Mouse (Mus musculus): ENCODE results near the gene Edc4. TPM values are rescaled to one million over a fixed set of nuclear protein-coding genes. Genes with fewer than 3 reads are reported as not detected.
A peak's percentile ranks its signal among the peaks of the same experiment; 100 is the strongest.

Edc4 gene
- polyA plus RNA-seq, 1 experiment from 2014 or later: 43.9 TPM

GRCm38 (mm10) chr8:105854303-105854702 is 26.4 kb upstream of the Edc4 start:
- peak overlapping the region; percentile 92 for H3K9ac ChIP-seq
- H3K4me1 ChIP-seq (replicated peaks): peaks cover 39% of the 10 kb centered on the region
- peak overlapping the region; percentile 97 for H3K4me2 ChIP-seq
- H3K9me3 ChIP-seq (replicated peaks): no peaks in the 10 kb centered on the region
- peak overlapping the region; percentile 81; the same call in 1 of the 2 replicates for H3K27ac ChIP-seq (ENCODE audit: poor library complexity, severe bottlenecking)
- H3K27me3 ChIP-seq (replicated peaks): no peaks in the 10 kb centered on the region
- 21% methylated on average over 8 of the region's 8 CpGs for WGBS
- ATAC-seq (ENCODE audit: insufficient number of reproducible peaks, low FRiP score): no peak
- peaks cover 19% of the 10 kb centered on the region for H3K36me3 ChIP-seq
- H3K4me3 ChIP-seq: peak overlapping the region; percentile 84

- H3K4me1 ChIP-seq (replicated peaks): peaks cover 39% of the 10 kb centered on the region
- H3K36me3 ChIP-seq: peaks cover 14% of the 10 kb centered on the region; the same call in 1 of the 2 replicates
- peak; percentile 92 for ATAC-seq (ENCODE audit: insufficient number of reproducible peaks, low FRiP score)
- H3K4me2 ChIP-seq: peak within 1 kb of the TSS; percentile 97
- H3K27me3 ChIP-seq (replicated peaks): no peaks in the 10 kb centered on the region
- H3K9ac ChIP-seq: peak within 1 kb of the TSS; percentile 92
- no peaks in the 10 kb centered on the region for H3K9me3 ChIP-seq (replicated peaks)
- peak within 1 kb of the TSS; percentile 84 for H3K4me3 ChIP-seq
- H3K27ac ChIP-seq (ENCODE audit: poor library complexity, severe bottlenecking): peak within 1 kb of the TSS; percentile 81
- WGBS: under 1% methylated on average over 43 of the region's 43 CpGs
Measured at GRCm38 (mm10) chr8:105854715-105855216, 25.9 kb upstream of the Edc4 start, which contains the start of gene Thap11. Thap11 (plus strand) TSS chr8:105855132.

GRCm38 (mm10) chr8:105855248-105856167 is 25.2 kb upstream of the Edc4 start:
- H3K27me3 ChIP-seq (replicated peaks): no peaks in the 10 kb centered on the region
- H3K9ac ChIP-seq: peak overlapping the region; percentile 92
- peak; percentile 53 for ATAC-seq (ENCODE audit: insufficient number of reproducible peaks, low FRiP score)
- no peaks in the 10 kb centered on the region for H3K9me3 ChIP-seq (replicated peaks)
- H3K4me3 ChIP-seq: peak overlapping the region; percentile 84
- peaks cover 12% of the 10 kb centered on the region; the same call in 1 of the 2 replicates for H3K36me3 ChIP-seq
- H3K27ac ChIP-seq (ENCODE audit: poor library complexity, severe bottlenecking): peak overlapping the region; percentile 81
- peak overlapping the region; percentile 97 for H3K4me2 ChIP-seq
- H3K4me1 ChIP-seq (replicated peaks): peaks cover 38% of the 10 kb centered on the region
- under 1% methylated on average over 71 of the region's 71 CpGs for WGBS

GRCm38 (mm10) chr8:105856168-105856835 is 24.4 kb upstream of the Edc4 start:
- Histone ChIP-seq H3K36me3 (peaks cover 12% of the 10 kb centered on the region; the same call in 1 of the 2 replicates), H3K27me3 (replicated peaks) (no peaks in the 10 kb centered on the region), H3K4me1 (replicated peaks) (peaks cover 34% of the 10 kb centered on the region), H3K4me2 (peak overlapping the region; percentile 97), H3K9ac (peak overlapping the region; percentile 92), H3K9me3 (replicated peaks) (no peaks in the 10 kb centered on the region), H3K27ac (ENCODE audit: poor library complexity, severe bottlenecking) (peak overlapping the region; percentile 81; the same call in 1 of the 2 replicates), H3K4me3 (peak overlapping the region; percentile 84)
- no peak for ATAC-seq (ENCODE audit: insufficient number of reproducible peaks, low FRiP score)
- WGBS: 10% methylated on average over 15 of the region's 15 CpGs

GRCm38 (mm10) chr8:105858495-105858894 is 22.2 kb upstream of the Edc4 start:
- H3K4me1 ChIP-seq (replicated peaks): peaks cover 52% of the 10 kb centered on the region
- WGBS: 81% methylated on average over 5 of the region's 5 CpGs

GRCm38 (mm10) chr8:105859314-105859713 is 21.4 kb upstream of the Edc4 start:
- 49% methylated on average over 5 of the region's 5 CpGs for WGBS
- H3K4me3 ChIP-seq: no peak overlapping the region
- H3K9ac ChIP-seq: 0 out of 2 replicates have a peak overlapping the region, but pooled peaks have one; percentile 43
- ATAC-seq (ENCODE audit: insufficient number of reproducible peaks, low FRiP score): no peak
- no peaks in the 10 kb centered on the region for H3K27me3 ChIP-seq (replicated peaks)
- H3K36me3 ChIP-seq: peaks cover 15% of the 10 kb centered on the region; the same call in 1 of the 2 replicates
- peak overlapping the region; percentile 68 for H3K4me2 ChIP-seq
- no peaks in the 10 kb centered on the region for H3K9me3 ChIP-seq (replicated peaks)
- H3K4me1 ChIP-seq (replicated peaks): peaks cover 58% of the 10 kb centered on the region
- H3K27ac ChIP-seq (ENCODE audit: poor library complexity, severe bottlenecking): peak overlapping the region; percentile 95

More at GRCm38 (mm10) chr8:105858495-105858894, 22.2 kb upstream of the Edc4 start:
- no peak overlapping the region for H3K9ac ChIP-seq
- H3K27ac ChIP-seq (ENCODE audit: poor library complexity, severe bottlenecking): no peak overlapping the region
- no peak for ATAC-seq (ENCODE audit: insufficient number of reproducible peaks, low FRiP score)
- no peak overlapping the region for H3K4me2 ChIP-seq
- no peaks in the 10 kb centered on the region for H3K27me3 ChIP-seq (replicated peaks)
- no peaks in the 10 kb centered on the region for H3K9me3 ChIP-seq (replicated peaks)
- H3K36me3 ChIP-seq: peaks cover 14% of the 10 kb centered on the region; the same call in 1 of the 2 replicates
- no peak overlapping the region for H3K4me3 ChIP-seq

- H3K9ac ChIP-seq: peak within 1 kb of the TSS; percentile 97
- peaks cover 21% of the 10 kb centered on the region for H3K36me3 ChIP-seq
- peaks cover 59% of the 10 kb centered on the region for H3K4me1 ChIP-seq (replicated peaks)
- WGBS: under 1% methylated on average over 58 of the region's 59 CpGs
- peak within 1 kb of the TSS; percentile 95 for H3K27ac ChIP-seq (ENCODE audit: poor library complexity, severe bottlenecking)
- no peaks in the 10 kb centered on the region for H3K27me3 ChIP-seq (replicated peaks)
- H3K9me3 ChIP-seq (replicated peaks): no peaks in the 10 kb centered on the region
- H3K4me2 ChIP-seq: peak within 1 kb of the TSS; percentile 88
- peak; percentile 95 for ATAC-seq (ENCODE audit: insufficient number of reproducible peaks, low FRiP score)
- H3K4me3 ChIP-seq: peak within 1 kb of the TSS; percentile 97
Measured at GRCm38 (mm10) chr8:105860143-105860981, 20.3 kb upstream of the Edc4 start, which contains the start of gene Nutf2. Nutf2 (plus strand) TSS chr8:105860580.

- H3K4me3 ChIP-seq: peak overlapping the region; percentile 97
- no peak for ATAC-seq (ENCODE audit: insufficient number of reproducible peaks, low FRiP score)
- peaks cover 50% of the 10 kb centered on the region for H3K4me1 ChIP-seq (replicated peaks)
- H3K4me2 ChIP-seq: peak overlapping the region; percentile 88
- H3K27me3 ChIP-seq (replicated peaks): no peaks in the 10 kb centered on the region
- no peaks in the 10 kb centered on the region for H3K9me3 ChIP-seq (replicated peaks)
- H3K36me3 ChIP-seq: peaks cover 35% of the 10 kb centered on the region
- WGBS: 6% methylated on average over 1 of the region's 1 CpGs
- H3K27ac ChIP-seq (ENCODE audit: poor library complexity, severe bottlenecking): peak overlapping the region; percentile 7; the same call in 1 of the 2 replicates
- peak overlapping the region; percentile 97 for H3K9ac ChIP-seq
Measured at GRCm38 (mm10) chr8:105861951-105862350, 18.7 kb upstream of the Edc4 start.

- ATAC-seq (ENCODE audit: insufficient number of reproducible peaks, low FRiP score): no peak
- no peak overlapping the region for H3K9ac ChIP-seq
- peaks cover 63% of the 10 kb centered on the region for H3K36me3 ChIP-seq
- WGBS: 73% methylated on average over 6 of the region's 6 CpGs
- no peak overlapping the region for H3K4me3 ChIP-seq
- H3K27ac ChIP-seq (ENCODE audit: poor library complexity, severe bottlenecking): no peak overlapping the region
- H3K4me1 ChIP-seq (replicated peaks): peaks cover 38% of the 10 kb centered on the region
- H3K27me3 ChIP-seq (replicated peaks): no peaks in the 10 kb centered on the region
- H3K9me3 ChIP-seq (replicated peaks): no peaks in the 10 kb centered on the region
- H3K4me2 ChIP-seq: no peak overlapping the region
Measured at GRCm38 (mm10) chr8:105866364-105867029, 14.2 kb upstream of the Edc4 start.

GRCm38 (mm10) chr8:105874301-105874700 is 6.4 kb upstream of the Edc4 start:
- Histone ChIP-seq H3K27me3 (replicated peaks) (no peaks in the 10 kb centered on the region), H3K36me3 (peaks cover 79% of the 10 kb centered on the region), H3K9me3 (replicated peaks) (no peaks in the 10 kb centered on the region), H3K27ac (ENCODE audit: poor library complexity, severe bottlenecking) (peak overlapping the region; percentile 82), H3K4me3 (no peak overlapping the region), H3K4me2 (peak overlapping the region; percentile 40), H3K4me1 (replicated peaks) (peaks cover 30% of the 10 kb centered on the region), H3K9ac (peak overlapping the region; percentile 40; the same call in 1 of the 2 replicates)
- WGBS: 57% methylated on average over 6 of the region's 6 CpGs
- ATAC-seq (ENCODE audit: insufficient number of reproducible peaks, low FRiP score): no peak
